Mouse (Mus musculus): ENCODE measurements at regions not wholly inside any gene's neighbourhood (a gene's known extent, or its start where the extent isn't known, plus 50 kb on each side); places are given as distances from the start of the nearest gene placed in this dataset.

DNA sequence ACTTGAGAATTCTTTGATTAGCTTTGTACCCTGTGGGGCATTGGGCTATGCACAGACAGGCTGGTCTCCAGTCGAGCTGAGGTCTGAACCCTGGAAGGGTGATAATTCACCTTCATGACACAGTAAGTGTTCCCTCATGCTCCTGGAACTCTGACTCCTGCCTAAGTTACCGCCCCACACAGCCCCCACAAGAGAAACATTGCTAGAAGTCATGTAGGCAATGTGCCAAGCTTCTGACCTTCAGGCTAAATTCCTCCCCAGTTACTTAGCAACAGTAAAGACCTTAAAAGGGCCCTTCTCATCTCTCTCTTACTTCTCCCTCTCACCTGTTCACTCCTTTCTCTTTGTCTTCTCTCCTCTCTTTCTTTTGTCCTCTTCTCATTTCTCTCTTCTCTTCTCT, 199.6 kb downstream of the Cetn3 start:
- no peak for TF ChIP-seq GATA1 (IDR thresholded peaks at IDR 0.05; ENCODE audit: low read length)
- TF ChIP-seq TAL1 (IDR thresholded peaks at IDR 0.05; ENCODE audit: low read length), result no peak

Measured in erythroblast, embryonic 14.5 days (primary cell).